Mouse (Mus musculus) heart, embryonic 14.5 days (tissue): ENCODE measurements at regions not wholly inside any gene's neighbourhood (a gene's known extent, or its start where the extent isn't known, plus 50 kb on each side); places are given as distances from the start of the nearest gene placed in this dataset.

ENCODE experiments used
- ATAC-seq: fragments of 200-750 bp; cut with Nextera tagmentation; 2 replicates; pipeline ENCODE4 v1.8.0; 2017; ENCODE audit warnings: low read depth, moderate TSS enrichment; ENCODE audit not compliant: insufficient number of reproducible peaks, insufficient read depth, low FRiP score
- H3K27ac ChIP-seq, 2 experiments: fragments of 200-500 bp in 1 of 2; fragments of 300-500 bp in 1 of 2; sonication (generic) in 1 of 2; replicated peaks in 1 of 2; 2 replicates each; pipeline ENCODE4 v1.5.1; 2012 to 2014; ENCODE audit warnings: low read depth in 2 of 2, low read length in 2 of 2, control low read depth in 1 of 2, mild to moderate bottlenecking in 1 of 2, mixed read lengths in 1 of 2; ENCODE audit not compliant: control insufficient read depth in 1 of 2, insufficient read depth in 1 of 2
- H3K27me3 ChIP-seq: fragments of 300-500 bp; sonication (generic); 2 replicates; pipeline ENCODE4 v1.6.1; 2014; ENCODE audit warnings: mild to moderate bottlenecking, low read length, control low read depth; ENCODE audit not compliant: control insufficient read depth, insufficient read depth
- H3K36me3 ChIP-seq: fragments of 300-500 bp; sonication (generic); 2 replicates; pipeline ENCODE4 v1.6.1; 2014; ENCODE audit warnings: mild to moderate bottlenecking, control low read depth, low read length, mixed read lengths; ENCODE audit not compliant: control insufficient read depth, insufficient read depth
- H3K4me1 ChIP-seq, 2 experiments: fragments of 200-500 bp in 1 of 2; fragments of 300-500 bp in 1 of 2; sonication (generic) in 1 of 2; 2 replicates each; pipeline ENCODE4 v1.6.1; 2012 to 2014; ENCODE audit warnings: low read length in 2 of 2, control low read depth in 1 of 2, mixed read lengths in 1 of 2; ENCODE audit not compliant: control insufficient read depth in 2 of 2, insufficient read depth in 2 of 2
- H3K4me2 ChIP-seq: fragments of 300-500 bp; sonication (generic); 2 replicates; pipeline ENCODE4 v1.6.1; 2014; ENCODE audit warnings: mild to moderate bottlenecking, low read length
- H3K4me3 ChIP-seq, 2 experiments: fragments of 200-500 bp in 1 of 2; fragments of 300-500 bp in 1 of 2; sonication (generic) in 1 of 2; 2 replicates each; pipeline ENCODE4 v1.5.1; 2012 to 2014; ENCODE audit warnings: low read length in 2 of 2, mild to moderate bottlenecking in 2 of 2, control low read depth in 1 of 2, low read depth in 1 of 2, moderate library complexity in 1 of 2; ENCODE audit not compliant: control insufficient read depth in 1 of 2, insufficient read depth in 1 of 2
- H3K9ac ChIP-seq: fragments of 300-500 bp; sonication (generic); 2 replicates; pipeline ENCODE4 v1.6.1; 2014; ENCODE audit warnings: mild to moderate bottlenecking, low read length
- H3K9me3 ChIP-seq: fragments of 300-500 bp; sonication (generic); 2 replicates; pipeline ENCODE4 v1.6.1; 2016; ENCODE audit warnings: low read length, control low read depth; ENCODE audit not compliant: control insufficient read depth
- WGBS: fragments of 180-500 bp; shearing (Covaris S2); extraction: QIAGEN DNeasy Blood & Tissue Kit; methylation state at CpG from one replicate; pipeline ENCODE4 v1.1.7; 2014; 5-methylcytosine and 5-hydroxymethylcytosine counted together

GRCm38 (mm10) chr14:24586133-24586908, 99.4 kb downstream of the Rps24 start:
- Histone ChIP-seq H3K36me3 (no peaks in the 10 kb centered on the region), H3K27ac (no peak overlapping the region), H3K4me1 (no peaks in the 10 kb centered on the region), H3K9ac (no peak overlapping the region), H3K27me3 (no peaks in the 10 kb centered on the region), H3K9me3 (no peaks in the 10 kb centered on the region), H3K4me3 (no peak overlapping the region), H3K4me2 (no peak overlapping the region)
- ATAC-seq, result no peak
- WGBS, result 54% methylated on average over 7 of the region's 7 CpGs

DNA sequence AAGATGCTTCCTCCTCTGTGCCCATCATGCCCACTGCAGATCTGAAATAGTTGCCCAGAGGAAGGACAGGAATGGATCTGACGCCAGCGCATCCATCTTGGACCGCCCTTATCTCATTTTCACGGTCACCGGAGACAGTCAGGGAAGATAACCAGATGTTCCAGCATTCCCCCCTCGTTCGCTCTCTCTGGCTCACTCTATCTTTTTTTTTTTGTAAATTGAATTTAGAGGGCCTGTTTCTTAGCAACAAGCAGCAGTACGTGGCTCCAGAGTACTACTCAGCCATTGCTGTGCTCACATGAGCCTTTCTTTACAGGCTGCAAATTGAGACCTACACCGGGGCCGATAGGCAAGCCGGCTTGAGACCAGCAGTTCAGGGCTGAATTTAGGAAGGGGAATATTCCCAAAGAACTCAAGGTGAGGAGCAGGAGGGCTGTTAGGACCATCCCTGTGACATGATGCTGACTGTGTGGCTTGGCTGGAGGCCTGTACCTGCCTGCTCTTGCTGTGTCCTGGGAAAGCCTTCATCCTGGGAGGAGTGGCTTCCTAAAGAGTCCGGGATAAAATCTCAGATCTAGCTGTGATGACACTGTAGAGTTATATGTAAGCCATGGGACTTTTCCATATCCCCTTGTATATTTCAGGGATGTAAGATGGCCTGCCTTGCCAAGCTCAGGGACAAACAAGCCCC, 100.2 kb downstream of the Rps24 start:
- Histone ChIP-seq H3K9me3 (no peaks in the 10 kb centered on the region), H3K27me3 (no peaks in the 10 kb centered on the region), H3K4me3 (no peak overlapping the region), H3K4me1 (no peaks in the 10 kb centered on the region), H3K4me2 (no peak overlapping the region), H3K36me3 (no peaks in the 10 kb centered on the region), H3K27ac (no peak overlapping the region), H3K9ac (no peak overlapping the region)
- no peak for ATAC-seq
- 55% methylated on average over 12 of the region's 12 CpGs for WGBS

- H3K4me2 ChIP-seq, result no peak overlapping the region
- H3K27ac ChIP-seq, result no peak overlapping the region
- H3K36me3 ChIP-seq, result no peaks in the 10 kb centered on the region
- WGBS, result 66% methylated on average over 3 of the region's 3 CpGs
- H3K4me3 ChIP-seq, result no peak overlapping the region
- no peaks in the 10 kb centered on the region for H3K27me3 ChIP-seq
- no peaks in the 10 kb centered on the region for H3K9me3 ChIP-seq
- H3K9ac ChIP-seq, result no peak overlapping the region
- H3K4me1 ChIP-seq, result no peaks in the 10 kb centered on the region
- no peak for ATAC-seq
These were observed 101.1 kb downstream of the Rps24 start for GRCm38 (mm10) chr14:24588041-24588440.

GRCm38 (mm10) chr14:24606444-24607173, 119.7 kb downstream of the Rps24 start:
- Histone ChIP-seq H3K27me3 (no peaks in the 10 kb centered on the region), H3K4me3 (no peak overlapping the region), H3K4me2 (peak overlapping the region; percentile 35; the same call in 1 of the 2 replicates), H3K9me3 (no peaks in the 10 kb centered on the region), H3K9ac (peak overlapping the region; percentile 44; the same call in 1 of the 2 replicates), H3K36me3 (no peaks in the 10 kb centered on the region), H3K27ac (peak overlapping the region; percentile 49 to 69), H3K4me1 (peaks cover 12 to 14% of the 10 kb centered on the region in 2 experiments)
- 24% methylated on average over 14 of the region's 14 CpGs for WGBS
- peak; percentile 76 for ATAC-seq

- Histone ChIP-seq H3K4me2 (no peak overlapping the region), H3K27me3 (no peaks in the 10 kb centered on the region), H3K9ac (no peak overlapping the region), H3K9me3 (no peaks in the 10 kb centered on the region), H3K36me3 (no peaks in the 10 kb centered on the region), H3K27ac (no peak overlapping the region), H3K4me3 (no peak overlapping the region), H3K4me1 (peaks cover 12 to 14% of the 10 kb centered on the region in 2 experiments)
- no peak for ATAC-seq
- WGBS, result 85% methylated on average over 1 of the region's 1 CpGs
These were observed 121.4 kb downstream of the Rps24 start for GRCm38 (mm10) chr14:24608356-24608755.

GRCm38 (mm10) chr14:24612254-24612995, 125.5 kb downstream of the Rps24 start:
- no peaks in the 10 kb centered on the region for H3K9me3 ChIP-seq
- no peak overlapping the region for H3K9ac ChIP-seq
- WGBS, result 60% methylated on average over 4 of the region's 4 CpGs
- no peak overlapping the region for H3K4me3 ChIP-seq
- no peaks in the 10 kb centered on the region for H3K36me3 ChIP-seq
- H3K4me2 ChIP-seq, result no peak overlapping the region
- H3K4me1 ChIP-seq, result peaks cover 5 to 8% of the 10 kb centered on the region in 2 experiments
- H3K27me3 ChIP-seq, result peaks cover under 1% of the 10 kb centered on the region; the same call in 1 of the 2 replicates
- ATAC-seq, result no peak
- no peak overlapping the region for H3K27ac ChIP-seq

DNA sequence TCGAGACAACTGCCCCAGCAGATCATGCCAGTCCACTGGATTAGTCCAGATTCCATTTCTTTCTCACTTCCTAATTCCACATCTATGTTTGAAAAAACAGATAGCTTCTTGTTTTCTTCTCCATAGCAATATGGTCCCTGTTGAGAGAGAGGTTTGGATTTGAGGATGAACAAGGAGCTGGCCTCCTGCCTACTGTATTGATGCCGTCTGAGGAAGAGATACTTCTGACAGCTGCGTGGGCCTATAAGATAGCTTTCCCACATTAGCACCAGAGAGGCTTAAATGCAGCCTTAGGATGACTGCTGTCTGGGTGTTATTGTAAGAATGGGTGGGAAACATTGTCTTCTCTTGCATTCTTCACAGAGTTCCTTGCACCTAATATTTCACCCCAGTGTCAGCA, 128.9 kb downstream of the Rps24 start:
- Histone ChIP-seq H3K27me3 (peaks cover 3% of the 10 kb centered on the region; the same call in 1 of the 2 replicates), H3K9me3 (no peaks in the 10 kb centered on the region), H3K4me3 (no peak overlapping the region), H3K27ac (no peak overlapping the region), H3K4me1 (peaks cover 17 to 22% of the 10 kb centered on the region in 2 experiments), H3K36me3 (no peaks in the 10 kb centered on the region), H3K9ac (no peak overlapping the region), H3K4me2 (no peak overlapping the region)
- ATAC-seq, result no peak
- WGBS, result 73% methylated on average over 3 of the region's 3 CpGs
